Mouse (Mus musculus) midbrain, embryonic 11.5 days (tissue): ENCODE data around the gene Rrn3. TPM values are rescaled to one million over a fixed set of nuclear protein-coding genes. Genes with fewer than 3 reads are reported as not detected.
A peak's percentile ranks its signal among the peaks of the same experiment; 100 is the strongest.

Experiments
- ATAC-seq: fragments of 200-750 bp; cut with Nextera tagmentation; 2 replicates; pipeline ENCODE4 v1.8.0; 2017; ENCODE audit warnings: moderate TSS enrichment, moderate library complexity; ENCODE audit not compliant: low FRiP score
- DNase-seq: peaks from one replicate; pipeline ENCODE4 v3.0.0; 2015; ENCODE audit warnings: low spot score; ENCODE audit errors: missing footprints
- H3K27ac ChIP-seq: fragments of 300-500 bp; sonication (generic); 2 replicates; pipeline ENCODE4 v1.5.1; 2014; ENCODE audit warnings: low read depth, low read length
- H3K27me3 ChIP-seq: fragments of 300-500 bp; sonication (generic); 2 replicates; pipeline ENCODE4 v1.6.1; 2014; ENCODE audit warnings: mild to moderate bottlenecking, low read length, moderate library complexity, mixed read lengths; ENCODE audit not compliant: control insufficient read depth, insufficient read depth
- H3K36me3 ChIP-seq: fragments of 300-500 bp; sonication (generic); 2 replicates; pipeline ENCODE4 v1.6.1; 2014; ENCODE audit warnings: mild to moderate bottlenecking, low read length, moderate library complexity, mixed read lengths; ENCODE audit not compliant: control insufficient read depth, insufficient read depth
- H3K4me1 ChIP-seq: fragments of 300-500 bp; sonication (generic); 2 replicates; pipeline ENCODE4 v1.6.1; 2014; ENCODE audit warnings: low read length; ENCODE audit not compliant: control insufficient read depth, insufficient read depth
- H3K4me2 ChIP-seq: fragments of 300-500 bp; sonication (generic); 2 replicates; pipeline ENCODE4 v1.6.1; 2014; ENCODE audit warnings: mild to moderate bottlenecking, moderate library complexity
- H3K4me3 ChIP-seq: fragments of 300-500 bp; sonication (generic); 2 replicates; pipeline ENCODE4 v1.5.1; 2014; ENCODE audit warnings: low read depth, low read length
- H3K9ac ChIP-seq: fragments of 300-500 bp; sonication (generic); 2 replicates; pipeline ENCODE4 v1.6.1; 2014; ENCODE audit warnings: low read length
- H3K9me3 ChIP-seq: fragments of 300-500 bp; sonication (generic); 2 replicates; pipeline ENCODE4 v1.6.1; 2016; ENCODE audit warnings: low read length; ENCODE audit not compliant: control insufficient read depth
- WGBS: fragments of 180-500 bp; shearing (Covaris S2); extraction: QIAGEN DNeasy Blood & Tissue Kit; methylation state at CpG from one replicate; pipeline ENCODE4 v1.1.7; 2014; 5-methylcytosine and 5-hydroxymethylcytosine counted together
- microRNA-seq: library from miRNA; unstranded; fragments of <30 nt; microRNA quantifications from one replicate; pipeline ENCODE4, GENCODE M21; 2017
- polyA plus RNA-seq: library from polyadenylated mRNA; unstranded; fragments of >200 nt; fragmentation: Nextera tagmentation; extraction: Ambion mirVana; gene quantifications from 2 replicates; pipeline ENCODE4 v1.2.1, GENCODE M21; 2014

Gene Rrn3
- polyA plus RNA-seq, 1 experiment from 2014 or later = 107 TPM

DNA sequence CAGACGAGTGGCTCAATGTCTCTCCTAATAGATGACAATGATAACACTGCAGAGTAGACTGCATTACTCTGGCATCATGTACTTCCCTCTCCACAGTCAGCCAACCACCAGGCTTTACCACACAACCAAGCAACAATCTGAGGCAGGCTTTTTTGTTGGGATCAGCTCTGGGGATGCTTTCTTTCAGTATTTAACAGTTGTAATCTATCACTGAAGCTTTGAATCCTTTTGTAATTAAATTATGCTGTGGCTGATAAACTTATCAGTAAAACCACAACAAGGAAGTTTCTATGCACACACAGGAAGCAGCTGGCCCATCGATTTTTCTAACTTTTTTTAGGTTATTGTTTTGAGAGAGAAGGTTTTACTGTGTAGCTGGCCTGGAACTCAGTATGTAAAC, 67.8 kb downstream of the Rrn3 start:
- no peak overlapping the region for H3K9ac ChIP-seq
- H3K4me1 ChIP-seq = no peaks in the 10 kb centered on the region
- no peaks in the 10 kb centered on the region for H3K36me3 ChIP-seq
- no peak overlapping the region for H3K27ac ChIP-seq
- no peaks in the 10 kb centered on the region for H3K27me3 ChIP-seq
- no peak for ATAC-seq
- 77% methylated on average over 2 of the region's 2 CpGs for WGBS
- no peak overlapping the region for H3K4me3 ChIP-seq
- H3K4me2 ChIP-seq = no peak overlapping the region
- no peak for DNase-seq
- no peaks in the 10 kb centered on the region for H3K9me3 ChIP-seq

GRCm38 (mm10) chr16:13851446-13851845, 70.9 kb downstream of the Rrn3 start:
- no peak overlapping the region for H3K27ac ChIP-seq
- H3K4me3 ChIP-seq = no peak overlapping the region
- no peaks in the 10 kb centered on the region for H3K27me3 ChIP-seq
- no peaks in the 10 kb centered on the region for H3K4me1 ChIP-seq
- peaks cover 3% of the 10 kb centered on the region; the same call in 1 of the 2 replicates for H3K36me3 ChIP-seq
- DNase-seq (peak; percentile 75), ATAC-seq (no peak)
- H3K4me2 ChIP-seq = no peak overlapping the region
- no peaks in the 10 kb centered on the region for H3K9me3 ChIP-seq
- 90% methylated on average over 4 of the region's 4 CpGs for WGBS
- H3K9ac ChIP-seq = no peak overlapping the region

- Histone ChIP-seq H3K27ac (no peak overlapping the region), H3K27me3 (no peaks in the 10 kb centered on the region), H3K9me3 (no peaks in the 10 kb centered on the region), H3K4me2 (no peak overlapping the region), H3K9ac (no peak overlapping the region), H3K4me3 (no peak overlapping the region), H3K36me3 (peaks cover 3% of the 10 kb centered on the region; the same call in 1 of the 2 replicates), H3K4me1 (no peaks in the 10 kb centered on the region)
- WGBS = 97% methylated on average over 4 of the region's 4 CpGs
- ATAC-seq = no peak
- DNase-seq = no peak
Observed at GRCm38 (mm10) chr16:13853886-13854285, 73.4 kb downstream of the Rrn3 start.

Small RNA genes lying within 50 kb of the gene (microRNA-seq; reads per million reads assigned to microRNA genes)
- not detected for gene Gm27734

Other genes with a start within 250 kb of the Rrn3 start
- 44.1 and 45.9 TPM in 2 replicates for gene Parn, start 112.5 kb upstream of the Rrn3 start, polyA plus RNA-seq
- 41.6 and 43.3 TPM in 2 replicates for gene Bfar, start 108.8 kb upstream of the Rrn3 start, polyA plus RNA-seq
- gene 3110001I22Rik, start 108.8 kb upstream of the Rrn3 start, polyA plus RNA-seq = 11.5 and 12.6 TPM in 2 replicates
- gene Pla2g10, start 49.7 kb upstream of the Rrn3 start, polyA plus RNA-seq = 0.19 and 0.36 TPM in 2 replicates
- gene Ntan1, start 38.1 kb downstream of the Rrn3 start, polyA plus RNA-seq = 160 and 167 TPM in 2 replicates
- gene Pdxdc1, start 122.4 kb downstream of the Rrn3 start, polyA plus RNA-seq = 68.0 and 76.1 TPM in 2 replicates
- gene Mpv17l, start 122.5 kb downstream of the Rrn3 start, polyA plus RNA-seq = 3.4 and 4.1 TPM in 2 replicates
- gene 2900011O08Rik, start 205.9 kb downstream of the Rrn3 start, polyA plus RNA-seq = 25.3 and 28.1 TPM in 2 replicates
- 0.23 and 0.74 TPM in 2 replicates for gene Ifitm7, start 206.2 kb downstream of the Rrn3 start, polyA plus RNA-seq